Mouse (Mus musculus) small intestine, adult 2 months (tissue): ENCODE data around the gene Pou2f2.

Source experiments
- CTCF ChIP-seq: fragments of 200-500 bp; IDR thresholded peaks from 2 replicates; pipeline ENCODE4 v1.5.1; 2012; ENCODE audit warnings: low read depth, mild to moderate bottlenecking, control low read depth, inconsistent platforms, low read length, moderate library complexity, mixed read lengths; ENCODE audit not compliant: insufficient replicate concordance, insufficient read length; ENCODE audit errors: extremely low read depth
- POLR2A ChIP-seq: fragments of 200-500 bp; IDR thresholded peaks from 2 replicates; pipeline ENCODE4 v1.6.1; 2012; ENCODE audit warnings: low read depth, mild to moderate bottlenecking, control low read depth, inconsistent platforms, low read length, moderate library complexity

GRCm38 (mm10) chr7:25112178-25112955 is 67.2 kb downstream of the Pou2f2 start:
- TF ChIP-seq CTCF (no peak), POLR2A (no peak)
